Mouse (Mus musculus) megakaryocyte, embryonic 14.5 days (primary cell): Measurements from ENCODE around the gene Pde9a. TPM values are rescaled to one million over a fixed set of nuclear protein-coding genes. Genes with fewer than 3 reads are reported as not detected.
"Not testable (repeated sequence)": the region's sequence is repeated elsewhere in the genome, so short reads cannot be mapped to it uniquely, and the experiment has no call there.

Experiments
- H3K27me3 ChIP-seq: replicated peaks from 2 replicates; pipeline ENCODE3; 2012; ENCODE audit warnings: inconsistent platforms
- H3K36me3 ChIP-seq: replicated peaks from 2 replicates; pipeline ENCODE3; 2012; ENCODE audit warnings: low read length, inconsistent platforms, mixed read lengths
- H3K4me1 ChIP-seq: 2 replicates; pipeline ENCODE4 v1.6.1; 2012; ENCODE audit warnings: inconsistent platforms
- H3K4me3 ChIP-seq: replicated peaks from 2 replicates; pipeline ENCODE3; 2012; ENCODE audit warnings: moderate library complexity, mild to moderate bottlenecking, inconsistent platforms
- H3K9me3 ChIP-seq: 2 replicates; pipeline ENCODE4 v1.6.1; 2012; ENCODE audit warnings: inconsistent platforms
- FLI1 ChIP-seq: IDR thresholded peaks from 2 replicates; pipeline ENCODE4 v1.6.1; 2012; ENCODE audit warnings: low read length, inconsistent platforms, mixed read lengths
- GATA1 ChIP-seq: IDR thresholded peaks from 3 replicates; pipeline ENCODE4 v1.6.1; 2012; ENCODE audit warnings: mixed read lengths, low read length, inconsistent platforms, borderline replicate concordance
- polyA plus RNA-seq: library from polyadenylated mRNA; stranded (reverse); fragments of >175 nt; gene quantifications from 2 replicates; pipeline ENCODE4 v1.2.3, GENCODE M21; 2012; ENCODE audit warnings: low replicate concordance; ENCODE audit not compliant: insufficient read depth

Gene Pde9a
- polyA plus RNA-seq = not detected in 2 replicates

GRCm38 (mm10) chr17:31385671-31386665 is at the start of gene Pde9a:
Gene Pde9a, plus strand, starts transcription at chr17:31386210.
- Histone ChIP-seq H3K4me3 (peak within 1 kb of the TSS; percentile 88), H3K4me1 (peaks cover 39% of the 10 kb centered on the region), H3K36me3 (no peaks in the 10 kb centered on the region), H3K9me3 (no peaks in the 10 kb centered on the region), H3K27me3 (peaks cover 91% of the 10 kb centered on the region)
- TF ChIP-seq FLI1 (no peak), GATA1 (no peak)

DNA sequence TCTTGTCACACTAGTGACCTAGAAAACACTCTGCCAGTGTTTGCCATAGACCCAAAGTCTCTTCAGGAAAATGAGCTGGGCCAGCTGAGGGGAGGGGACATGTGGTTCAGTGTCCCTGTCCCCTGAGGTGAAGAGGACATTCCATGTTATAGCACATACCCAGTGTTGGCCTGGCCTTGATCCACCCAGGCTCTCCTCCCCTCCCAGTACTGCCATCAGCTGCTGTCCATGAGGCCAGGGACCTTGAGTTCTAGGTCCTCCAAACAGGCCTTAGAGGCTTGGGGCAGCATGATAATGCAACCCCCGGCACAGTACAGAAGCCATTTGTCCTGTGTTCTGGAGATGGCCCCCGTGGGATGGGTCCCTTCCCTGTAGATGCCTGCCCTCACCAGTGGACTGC is 46.2 kb upstream of the Pde9a start:
- H3K27me3 ChIP-seq = peaks cover 7% of the 10 kb centered on the region
- TF ChIP-seq FLI1 (no peak), GATA1 (no peak)
- H3K4me3 ChIP-seq = no peak overlapping the region
- peaks cover 69% of the 10 kb centered on the region for H3K36me3 ChIP-seq
- H3K9me3 ChIP-seq = no peaks in the 10 kb centered on the region
- peaks cover 4% of the 10 kb centered on the region; the same call in 1 of the 2 replicates for H3K4me1 ChIP-seq

DNA sequence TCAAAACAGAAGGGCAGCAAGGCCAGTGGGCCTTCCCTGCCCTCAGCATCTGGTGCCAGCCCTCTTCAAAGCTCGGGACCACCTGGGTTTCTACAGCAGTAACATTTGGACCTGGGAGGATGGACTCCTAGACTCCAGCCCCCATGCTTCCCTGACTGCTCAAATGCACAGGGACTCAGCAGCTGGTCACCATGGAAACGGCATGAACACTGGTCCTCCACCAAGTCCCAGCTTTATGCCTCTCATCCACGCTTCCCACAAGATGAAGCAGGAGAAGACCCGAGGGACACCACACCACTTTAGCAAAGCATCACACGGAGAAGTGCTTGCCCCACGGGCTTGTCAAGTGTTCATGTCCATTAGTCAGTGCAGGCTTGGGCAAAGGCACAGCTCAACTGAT is 43.8 kb upstream of the Pde9a start:
- Histone ChIP-seq H3K9me3 (no peaks in the 10 kb centered on the region), H3K4me1 (peaks cover 4% of the 10 kb centered on the region; the same call in 1 of the 2 replicates), H3K4me3 (no peak overlapping the region), H3K27me3 (peaks cover 5% of the 10 kb centered on the region), H3K36me3 (peaks cover 65% of the 10 kb centered on the region)
- TF ChIP-seq FLI1 (no peak), GATA1 (no peak)

GRCm38 (mm10) chr17:31344172-31344801 is 41.7 kb upstream of the Pde9a start:
- Histone ChIP-seq H3K36me3 (peaks cover 62% of the 10 kb centered on the region), H3K4me1 (peaks cover 4% of the 10 kb centered on the region; the same call in 1 of the 2 replicates), H3K27me3 (peaks cover 2% of the 10 kb centered on the region), H3K4me3 (no peak overlapping the region), H3K9me3 (no peaks in the 10 kb centered on the region)
- TF ChIP-seq FLI1 (no peak), GATA1 (no peak)

GRCm38 (mm10) chr17:31344816-31345215 is 41.2 kb upstream of the Pde9a start:
- Histone ChIP-seq H3K36me3 (peaks cover 62% of the 10 kb centered on the region), H3K4me3 (no peak overlapping the region), H3K4me1 (peaks cover 4% of the 10 kb centered on the region; the same call in 1 of the 2 replicates), H3K27me3 (no peaks in the 10 kb centered on the region), H3K9me3 (no peaks in the 10 kb centered on the region)
- TF ChIP-seq FLI1 (no peak), GATA1 (no peak)

GRCm38 (mm10) chr17:31348129-31348528 is 37.9 kb upstream of the Pde9a start:
- Histone ChIP-seq H3K4me3 (no peak overlapping the region), H3K36me3 (peaks cover 41% of the 10 kb centered on the region), H3K27me3 (no peaks in the 10 kb centered on the region), H3K9me3 (no peaks in the 10 kb centered on the region), H3K4me1 (peaks cover 1% of the 10 kb centered on the region; the same call in 1 of the 2 replicates)
- TF ChIP-seq FLI1 (no peak), GATA1 (no peak)

DNA sequence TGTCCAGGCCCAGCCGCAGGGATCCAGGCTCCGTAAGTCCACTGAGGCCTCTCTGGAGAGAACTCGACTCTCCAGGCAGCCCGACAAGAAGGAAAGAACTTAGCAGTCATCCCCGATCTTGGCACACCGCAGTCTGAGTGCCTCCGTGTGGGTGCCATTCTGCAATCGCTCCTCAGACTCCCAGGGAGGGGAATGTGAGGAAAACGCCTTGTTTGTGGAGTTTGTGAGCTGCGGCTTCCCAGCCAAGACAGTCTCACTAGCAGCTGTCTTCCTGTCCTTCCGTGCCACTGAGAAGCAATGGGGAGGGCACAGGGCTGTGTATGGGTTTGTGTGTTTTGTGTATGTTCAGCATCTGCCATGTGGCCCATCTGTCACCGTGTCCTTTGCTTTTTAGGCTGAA is 36.6 kb upstream of the Pde9a start:
- H3K36me3 ChIP-seq = peaks cover 39% of the 10 kb centered on the region
- no peaks in the 10 kb centered on the region for H3K9me3 ChIP-seq
- peaks cover 12% of the 10 kb centered on the region for H3K27me3 ChIP-seq
- TF ChIP-seq FLI1 (no peak), GATA1 (no peak)
- no peaks in the 10 kb centered on the region; the same call in 1 of the 2 replicates for H3K4me1 ChIP-seq
- no peak overlapping the region for H3K4me3 ChIP-seq

GRCm38 (mm10) chr17:31351984-31352383 is 34.0 kb upstream of the Pde9a start:
- no peak overlapping the region for H3K4me3 ChIP-seq
- TF ChIP-seq GATA1 = no peak
- no peak for TF ChIP-seq FLI1
- peaks cover 16% of the 10 kb centered on the region for H3K27me3 ChIP-seq
- H3K36me3 ChIP-seq = peaks cover 29% of the 10 kb centered on the region
- H3K9me3 ChIP-seq = no peaks in the 10 kb centered on the region
- H3K4me1 ChIP-seq = no peaks in the 10 kb centered on the region

DNA sequence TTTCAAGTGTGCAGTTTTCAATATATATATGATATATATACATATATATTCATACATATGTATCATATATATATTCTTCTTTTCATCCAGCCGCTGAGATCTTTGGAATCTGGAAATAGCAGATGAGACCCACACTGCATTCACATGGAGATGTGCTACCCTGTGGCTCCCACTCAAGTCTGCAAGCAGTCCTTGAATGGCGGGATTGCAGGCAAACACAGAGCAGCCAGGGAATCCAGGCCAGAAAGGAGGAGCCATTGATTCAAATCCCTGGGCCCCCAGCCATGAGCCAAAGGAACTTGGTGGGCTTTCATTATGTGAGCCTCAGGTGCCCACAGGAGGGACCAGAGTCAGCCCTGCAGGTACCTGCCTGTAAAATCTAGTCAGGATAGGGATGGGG is 32.8 kb upstream of the Pde9a start:
- H3K4me3 ChIP-seq = no peak overlapping the region
- H3K27me3 ChIP-seq = peaks cover 21% of the 10 kb centered on the region
- TF ChIP-seq GATA1 (no peak), FLI1 (no peak)
- no peaks in the 10 kb centered on the region for H3K4me1 ChIP-seq
- H3K9me3 ChIP-seq = no peaks in the 10 kb centered on the region
- peaks cover 21% of the 10 kb centered on the region for H3K36me3 ChIP-seq

DNA sequence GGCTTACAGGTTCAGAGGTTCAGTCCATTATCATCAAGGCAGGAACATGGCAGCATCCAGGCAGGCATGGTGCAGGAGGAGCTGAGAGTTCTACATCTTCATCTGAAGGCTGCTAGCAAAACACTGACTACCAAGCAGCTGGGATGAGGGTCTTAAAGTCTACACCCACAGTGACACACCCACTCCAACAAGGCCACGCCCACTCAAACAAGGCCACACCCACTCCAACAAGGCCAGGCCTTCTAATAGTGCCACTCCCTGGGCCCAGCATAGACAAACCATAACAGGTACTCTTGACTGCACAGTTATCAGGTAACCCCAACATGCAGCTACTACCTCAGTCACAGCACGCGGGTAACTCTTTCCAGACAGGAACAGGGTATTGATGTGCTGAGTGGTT is 31.3 kb upstream of the Pde9a start:
- not testable (repeated sequence) for H3K9me3 ChIP-seq, H3K4me1 ChIP-seq, H3K4me3 ChIP-seq, H3K36me3 ChIP-seq
- H3K27me3 ChIP-seq = peaks cover 21% of the 10 kb centered on the region
